Mouse (Mus musculus): ENCODE data around the gene Tuba1c. TPM values are rescaled to one million over a fixed set of nuclear protein-coding genes. Genes with fewer than 3 reads are reported as not detected.

The Tuba1c gene
- total and polyA plus RNA-seq, 3 experiments, result 129 to 163 TPM; not detected in 1

- H3K4me3 ChIP-seq (ENCODE audit: control insufficient read depth in 1 of 2, insufficient read depth in 1 of 2, low read depth in 2 of 2, low read length in 2 of 2), result no peak overlapping the region
- no peak overlapping the region for H3K27ac ChIP-seq (ENCODE audit: control insufficient read depth, low read depth, low read length)
- H3K79me2 ChIP-seq (ENCODE audit: control insufficient read depth, insufficient read depth, low read length, poor library complexity), result peaks cover 1% of the 10 kb centered on the region; the same call in 1 of the 2 replicates
- H3K36me3 ChIP-seq (ENCODE audit: control insufficient read depth in 1 of 2, insufficient read depth in 2 of 2, low read length in 2 of 2), result peaks cover 0 to 3% of the 10 kb centered on the region in 2 experiments; a peak in 2 of 4 replicates
- no peaks in the 10 kb centered on the region for H3K9me3 ChIP-seq (replicated peaks; ENCODE audit: insufficient read depth, low read length)
- peaks cover 0 to 5% of the 10 kb centered on the region in 2 experiments; a peak in 2 of 4 replicates for H3K4me1 ChIP-seq (ENCODE audit: control insufficient read depth in 1 of 2, insufficient read depth in 2 of 2, low read length in 2 of 2)
- TF ChIP-seq ELF1 (IDR thresholded peaks at IDR 0.05; ENCODE audit: low read depth, low read length), result no peak
- TF ChIP-seq CHD1 (IDR thresholded peaks at IDR 0.05; ENCODE audit: low read depth, low read length), result no peak
- no peak for TF ChIP-seq KAT2A (conservative IDR thresholded peaks at IDR 0.05; ENCODE audit: low read depth, low read length)
- TF ChIP-seq MAX (IDR thresholded peaks at IDR 0.05; ENCODE audit: low read length), result no peak
- TF ChIP-seq TBP (IDR thresholded peaks at IDR 0.05; ENCODE audit: low read depth, low read length), result no peak
- TF ChIP-seq TAL1 (IDR thresholded peaks at IDR 0.05; ENCODE audit: low read length), result no peak
- TF ChIP-seq SIN3A (IDR thresholded peaks at IDR 0.05; ENCODE audit: low read length), result no peak
- no peak for TF ChIP-seq NRF1 (IDR thresholded peaks at IDR 0.05; ENCODE audit: insufficient read depth, low read depth, low read length, poor library complexity, severe bottlenecking)
- no peak for TF ChIP-seq USF1 (IDR thresholded peaks at IDR 0.05; ENCODE audit: low read depth, low read length)
- no peak for TF ChIP-seq MYB (IDR thresholded peaks at IDR 0.05; ENCODE audit: low read depth, low read length)
- TF ChIP-seq POLR2AphosphoS2 (IDR thresholded peaks at IDR 0.05; ENCODE audit: low read length), result no peak
- TF ChIP-seq JUND (IDR thresholded peaks at IDR 0.05; ENCODE audit: low read depth, low read length), result no peak
- no peak for TF ChIP-seq POLR2AphosphoS5 (IDR thresholded peaks at IDR 0.05; ENCODE audit: borderline replicate concordance, low read depth, low read length)
- no peak for TF ChIP-seq CTCF (IDR thresholded peaks at IDR 0.05 in 2 of 3, conservative IDR thresholded peaks at IDR 0.05 in 1 of 3; ENCODE audit: control insufficient read depth in 1 of 3, insufficient read depth in 1 of 3, low read depth in 2 of 3, low read length in 3 of 3, poor library complexity in 1 of 3, severe bottlenecking in 1 of 3)
- no peak for TF ChIP-seq CHD2 (IDR thresholded peaks at IDR 0.05; ENCODE audit: low read length)
- no peak for TF ChIP-seq GABPA (IDR thresholded peaks at IDR 0.05; ENCODE audit: low read depth, low read length)
- no peak for TF ChIP-seq SMC3 (IDR thresholded peaks at IDR 0.05; ENCODE audit: low read depth, low read length)
- no peak for TF ChIP-seq NELFE (IDR thresholded peaks at IDR 0.05; ENCODE audit: low read depth, low read length)
- DNase-seq (ENCODE audit: low read depth, low spot score), result no peak
- H3K9ac ChIP-seq (ENCODE audit: control insufficient read depth, low read depth, low read length, poor library complexity, severe bottlenecking), result no peak overlapping the region
- peaks cover 10 to 28% of the 10 kb centered on the region in 2 experiments for H3K27me3 ChIP-seq (ENCODE audit: control insufficient read depth in 1 of 2, insufficient read depth in 2 of 2, low read length in 2 of 2)
Observed at GRCm38 (mm10) chr15:98980012-98980614, 49.6 kb upstream of the Tuba1c start.

DNA sequence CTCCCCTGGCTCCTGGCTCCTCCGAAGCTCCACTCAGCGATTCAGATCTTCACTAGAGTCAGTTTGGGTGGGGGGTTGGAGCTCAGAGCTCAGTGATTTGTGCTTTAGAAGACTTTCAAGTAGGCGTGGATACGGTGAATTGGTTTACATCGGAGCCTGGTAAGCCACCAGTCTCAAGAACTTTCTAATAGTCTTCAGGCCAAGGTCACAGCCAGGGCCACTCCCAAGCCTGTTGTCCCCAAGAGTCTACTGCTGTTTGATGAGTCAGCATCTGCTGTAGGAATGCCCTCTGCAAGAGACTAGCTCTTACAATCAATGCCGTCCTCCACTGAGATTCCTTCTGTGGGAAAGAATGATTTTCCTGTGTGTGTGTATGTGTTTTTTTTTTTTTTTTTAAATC is 47.6 kb upstream of the Tuba1c start:
- no peak overlapping the region for H3K27ac ChIP-seq (ENCODE audit: control insufficient read depth, low read depth, low read length)

More for the DNA sequence above, 47.6 kb upstream of the Tuba1c start:
- no peak for DNase-seq (ENCODE audit: low read depth, low spot score)
- no peak for TF ChIP-seq POLR2AphosphoS2 (IDR thresholded peaks at IDR 0.05; ENCODE audit: low read length)
- no peak for TF ChIP-seq GABPA (IDR thresholded peaks at IDR 0.05; ENCODE audit: low read depth, low read length)
- TF ChIP-seq CHD1 (IDR thresholded peaks at IDR 0.05; ENCODE audit: low read depth, low read length), result no peak
- TF ChIP-seq MEF2A (IDR thresholded peaks at IDR 0.05; ENCODE audit: extremely low read depth, insufficient replicate concordance, low read depth, low read length, poor library complexity, severe bottlenecking), result no peak
- Histone ChIP-seq H3K4me3 (ENCODE audit: control insufficient read depth in 1 of 2, insufficient read depth in 1 of 2, low read depth in 2 of 2, low read length in 2 of 2) (no peak overlapping the region), H3K27me3 (ENCODE audit: control insufficient read depth in 1 of 2, insufficient read depth in 2 of 2, low read length in 2 of 2) (peaks cover 5 to 15% of the 10 kb centered on the region in 2 experiments), H3K9me3 (replicated peaks; ENCODE audit: insufficient read depth, low read length) (no peaks in the 10 kb centered on the region), H3K9ac (ENCODE audit: control insufficient read depth, low read depth, low read length, poor library complexity, severe bottlenecking) (no peak overlapping the region), H3K79me2 (ENCODE audit: control insufficient read depth, insufficient read depth, low read length, poor library complexity) (peaks cover 3% of the 10 kb centered on the region; the same call in 1 of the 2 replicates), H3K36me3 (ENCODE audit: control insufficient read depth in 1 of 2, insufficient read depth in 2 of 2, low read length in 2 of 2) (peaks cover 0 to 3% of the 10 kb centered on the region in 2 experiments; a peak in 2 of 4 replicates), H3K4me1 (ENCODE audit: control insufficient read depth in 1 of 2, insufficient read depth in 2 of 2, low read length in 2 of 2) (peaks cover 0 to 5% of the 10 kb centered on the region in 2 experiments; a peak in 2 of 4 replicates)
